Mouse (Mus musculus) limb, embryonic 11.5 days (tissue): ENCODE data around the gene Ndufc2. TPM values are rescaled to one million over a fixed set of nuclear protein-coding genes. Genes with fewer than 3 reads are reported as not detected.

Source experiments
- ATAC-seq: fragments of 200-750 bp; cut with Nextera tagmentation; 2 replicates; pipeline ENCODE4 v1.8.0; 2017; ENCODE audit warnings: low read depth; ENCODE audit not compliant: insufficient number of reproducible peaks, low FRiP score, low TSS enrichment
- DNase-seq: peaks from one replicate; pipeline ENCODE4 v3.0.0-alpha.2; 2015; ENCODE audit warnings: low spot score
- H3K27ac ChIP-seq: fragments of 300-500 bp; sonication (generic); replicated peaks from 2 replicates; pipeline ENCODE4 v1.5.1; 2014; ENCODE audit warnings: low read depth, mild to moderate bottlenecking, low read length
- H3K27me3 ChIP-seq: fragments of 300-500 bp; sonication (generic); 2 replicates; pipeline ENCODE4 v1.6.1; 2014; ENCODE audit warnings: mild to moderate bottlenecking, low read length, mixed read lengths; ENCODE audit not compliant: control insufficient read depth, insufficient read depth
- H3K36me3 ChIP-seq: fragments of 300-500 bp; sonication (generic); 2 replicates; pipeline ENCODE4 v1.6.1; 2014; ENCODE audit warnings: mild to moderate bottlenecking, low read length, moderate library complexity, mixed read lengths; ENCODE audit not compliant: control insufficient read depth, insufficient read depth
- H3K4me1 ChIP-seq: fragments of 300-500 bp; sonication (generic); 2 replicates; pipeline ENCODE4 v1.6.1; 2014; ENCODE audit warnings: low read length, mixed read lengths; ENCODE audit not compliant: control insufficient read depth, insufficient read depth
- H3K4me2 ChIP-seq: fragments of 300-500 bp; sonication (generic); 2 replicates; pipeline ENCODE4 v1.6.1; 2014; ENCODE audit warnings: low read depth, mild to moderate bottlenecking, moderate library complexity; ENCODE audit not compliant: severe bottlenecking
- H3K4me3 ChIP-seq: fragments of 300-500 bp; sonication (generic); 2 replicates; pipeline ENCODE4 v1.5.1; 2014; ENCODE audit warnings: low read depth, low read length
- H3K9ac ChIP-seq: fragments of 300-500 bp; sonication (generic); 2 replicates; pipeline ENCODE4 v1.6.1; 2014; ENCODE audit warnings: mild to moderate bottlenecking, low read length
- H3K9me3 ChIP-seq: fragments of 300-500 bp; sonication (generic); 2 replicates; pipeline ENCODE4 v1.6.1; 2016; ENCODE audit warnings: low read length; ENCODE audit not compliant: control insufficient read depth
- WGBS: fragments of 180-500 bp; shearing (Covaris S2); extraction: QIAGEN DNeasy Blood & Tissue Kit; methylation state at CpG from one replicate; pipeline ENCODE4 v1.1.7; 2014; 5-methylcytosine and 5-hydroxymethylcytosine counted together
- polyA plus RNA-seq: library from polyadenylated mRNA; unstranded; fragments of >200 nt; fragmentation: Nextera tagmentation; extraction: Ambion mirVana; gene quantifications from 2 replicates; pipeline ENCODE4 v1.2.1, GENCODE M21; 2014

Gene Ndufc2
- polyA plus RNA-seq, 1 experiment from 2014 or later = 342 TPM

- no peak overlapping the region for H3K9ac ChIP-seq
- ATAC-seq (no peak), DNase-seq (no peak)
- H3K4me3 ChIP-seq = no peak overlapping the region
- no peak overlapping the region for H3K27ac ChIP-seq
- H3K4me1 ChIP-seq = no peaks in the 10 kb centered on the region
- no peaks in the 10 kb centered on the region for H3K9me3 ChIP-seq
- no peak overlapping the region for H3K4me2 ChIP-seq
- H3K27me3 ChIP-seq = no peaks in the 10 kb centered on the region
- WGBS = 93% methylated on average over 8 of the region's 8 CpGs
- peaks cover 35% of the 10 kb centered on the region for H3K36me3 ChIP-seq
These were observed 17.1 kb upstream of the Ndufc2 start for GRCm38 (mm10) chr7:97382661-97383060.

DNA sequence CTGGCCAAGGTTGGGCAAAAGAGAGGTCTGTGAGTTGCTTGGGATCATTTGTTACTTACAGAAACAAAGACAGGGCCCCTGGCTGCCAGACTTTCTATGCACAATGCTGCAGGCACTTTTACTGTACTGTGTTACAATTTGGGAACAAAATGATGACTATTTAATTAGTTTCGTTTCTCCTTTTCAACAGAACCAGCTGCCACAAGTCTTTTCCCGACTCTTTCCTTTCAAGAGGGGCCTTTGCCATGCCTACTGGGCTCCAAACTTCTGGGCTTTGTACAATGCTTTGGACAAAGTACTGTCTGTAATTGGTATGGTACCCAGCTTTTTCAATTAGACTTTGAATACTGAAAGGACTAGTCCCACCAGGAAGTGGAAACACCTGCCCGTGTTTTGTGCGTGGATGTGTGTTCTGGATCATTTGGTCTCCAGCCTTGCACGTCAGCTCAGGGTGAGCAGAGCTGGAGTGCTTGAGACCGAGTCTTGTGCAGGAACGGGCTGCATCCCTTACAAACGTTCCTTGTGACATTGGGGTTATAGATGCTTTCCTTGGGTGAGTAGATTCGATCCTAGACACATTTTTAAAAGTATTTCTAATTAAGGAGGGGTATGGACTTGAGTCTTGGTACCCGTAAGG is 16.2 kb upstream of the Ndufc2 start:
- 93% methylated on average over 10 of the region's 10 CpGs for WGBS
- peaks cover 32% of the 10 kb centered on the region for H3K36me3 ChIP-seq
- no peak overlapping the region for H3K9ac ChIP-seq
- no peaks in the 10 kb centered on the region for H3K27me3 ChIP-seq
- no peaks in the 10 kb centered on the region for H3K4me1 ChIP-seq
- no peaks in the 10 kb centered on the region for H3K9me3 ChIP-seq
- ATAC-seq (no peak), DNase-seq (no peak)
- no peak overlapping the region for H3K4me2 ChIP-seq
- H3K27ac ChIP-seq = no peak overlapping the region
- no peak overlapping the region for H3K4me3 ChIP-seq

DNA sequence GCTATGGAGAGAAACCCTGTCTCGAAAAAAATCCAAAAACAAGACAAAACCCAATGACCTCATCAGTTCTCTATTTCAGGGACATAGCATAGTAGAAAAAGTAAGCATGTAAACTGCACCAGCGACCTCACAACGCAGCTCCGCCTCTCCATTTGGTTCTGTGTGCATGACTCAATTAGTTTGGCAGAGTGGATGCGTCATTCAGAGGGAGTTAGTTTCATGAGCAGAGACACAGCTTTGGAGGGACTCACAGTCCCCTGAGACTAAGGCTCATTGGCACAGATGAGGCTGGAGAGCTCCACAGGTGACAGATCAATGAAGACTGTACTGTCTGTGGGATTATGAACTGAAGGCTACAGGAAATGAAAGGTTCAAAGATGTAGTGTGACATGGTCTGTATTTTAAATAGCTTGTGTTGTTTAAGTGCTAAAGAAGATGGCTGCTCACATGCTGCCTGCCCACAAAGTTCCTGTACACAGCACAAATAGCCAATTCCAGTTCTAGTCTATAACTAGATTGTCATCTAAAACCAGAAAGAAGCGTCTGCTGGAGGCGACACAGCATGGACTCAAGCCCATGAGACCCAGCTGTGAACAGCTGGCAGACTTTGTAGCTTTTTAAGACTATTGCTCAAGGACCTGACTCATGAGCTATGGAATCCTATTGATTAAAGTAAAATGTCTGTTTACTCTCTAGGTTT is 13.5 kb upstream of the Ndufc2 start:
- H3K27me3 ChIP-seq = no peaks in the 10 kb centered on the region
- no peaks in the 10 kb centered on the region for H3K9me3 ChIP-seq
- DNase-seq = no peak
- H3K4me2 ChIP-seq = no peak overlapping the region
- H3K4me1 ChIP-seq = no peaks in the 10 kb centered on the region
- H3K4me3 ChIP-seq = no peak overlapping the region
- H3K27ac ChIP-seq = no peak overlapping the region
- 91% methylated on average over 7 of the region's 7 CpGs for WGBS
- no peak for ATAC-seq
- no peak overlapping the region for H3K9ac ChIP-seq
- H3K36me3 ChIP-seq = peaks cover 25% of the 10 kb centered on the region

DNA sequence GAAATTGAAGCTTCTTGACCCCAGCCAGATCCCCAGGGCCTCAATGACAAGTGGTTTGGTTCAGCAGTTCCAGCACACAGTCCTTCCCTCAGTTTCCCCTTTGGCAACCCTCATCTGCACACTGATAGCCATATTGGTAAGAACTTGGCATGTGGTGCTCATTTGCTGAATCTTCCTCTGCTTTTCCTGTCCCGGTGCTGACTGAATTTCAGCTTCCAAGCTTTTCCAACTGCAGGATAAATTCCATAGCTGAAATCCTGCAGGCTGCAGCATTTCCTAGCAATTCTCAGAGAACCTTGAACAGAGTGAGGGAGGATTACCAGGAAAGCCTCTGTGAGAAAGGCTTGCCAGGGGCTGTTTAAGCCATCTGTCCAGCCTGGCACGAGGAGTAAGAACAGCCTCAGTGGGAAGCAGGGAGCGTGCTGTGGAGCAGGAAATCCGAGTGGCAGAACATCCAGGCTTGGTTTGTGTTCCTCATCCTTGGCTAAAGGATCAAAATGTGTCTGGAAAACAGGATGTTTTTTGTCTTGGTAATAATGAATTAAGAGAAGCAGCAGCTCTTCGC is 12.9 kb upstream of the Ndufc2 start:
- 91% methylated on average over 5 of the region's 5 CpGs for WGBS
- Histone ChIP-seq H3K9me3 (no peaks in the 10 kb centered on the region), H3K27ac (no peak overlapping the region), H3K4me2 (no peak overlapping the region), H3K27me3 (no peaks in the 10 kb centered on the region), H3K4me3 (no peak overlapping the region), H3K36me3 (peaks cover 24% of the 10 kb centered on the region), H3K9ac (no peak overlapping the region), H3K4me1 (no peaks in the 10 kb centered on the region)
- no peak for ATAC-seq
- DNase-seq = no peak

GRCm38 (mm10) chr7:97387561-97388147 is 12.1 kb upstream of the Ndufc2 start:
- H3K4me2 ChIP-seq = no peak overlapping the region
- peaks cover 20% of the 10 kb centered on the region for H3K36me3 ChIP-seq
- no peaks in the 10 kb centered on the region for H3K4me1 ChIP-seq
- H3K27me3 ChIP-seq = no peaks in the 10 kb centered on the region
- DNase-seq = no peak
- H3K4me3 ChIP-seq = no peak overlapping the region
- H3K27ac ChIP-seq = no peak overlapping the region
- WGBS = 92% methylated on average over 8 of the region's 8 CpGs
- no peak overlapping the region for H3K9ac ChIP-seq
- ATAC-seq = no peak
- H3K9me3 ChIP-seq = no peaks in the 10 kb centered on the region

GRCm38 (mm10) chr7:97388541-97388940 is 11.3 kb upstream of the Ndufc2 start:
- no peaks in the 10 kb centered on the region for H3K27me3 ChIP-seq
- no peak overlapping the region for H3K4me2 ChIP-seq
- no peak overlapping the region for H3K27ac ChIP-seq
- peaks cover 19% of the 10 kb centered on the region for H3K36me3 ChIP-seq
- WGBS = 94% methylated on average over 4 of the region's 4 CpGs
- no peaks in the 10 kb centered on the region for H3K9me3 ChIP-seq
- H3K4me3 ChIP-seq = no peak overlapping the region
- no peaks in the 10 kb centered on the region for H3K4me1 ChIP-seq
- ATAC-seq (no peak), DNase-seq (no peak)
- no peak overlapping the region for H3K9ac ChIP-seq

- no peak overlapping the region for H3K4me2 ChIP-seq
- no peak overlapping the region for H3K27ac ChIP-seq
- no peak overlapping the region for H3K4me3 ChIP-seq
- H3K9me3 ChIP-seq = no peaks in the 10 kb centered on the region
- no peaks in the 10 kb centered on the region for H3K27me3 ChIP-seq
- no peaks in the 10 kb centered on the region for H3K4me1 ChIP-seq
- peaks cover 10% of the 10 kb centered on the region; the same call in 1 of the 2 replicates for H3K36me3 ChIP-seq
- DNase-seq (no peak), ATAC-seq (no peak)
- H3K9ac ChIP-seq = no peak overlapping the region
- WGBS = 91% methylated on average over 13 of the region's 13 CpGs
These were observed 8.3 kb upstream of the Ndufc2 start for GRCm38 (mm10) chr7:97391293-97392078.

GRCm38 (mm10) chr7:97392079-97392445 is 7.7 kb upstream of the Ndufc2 start:
- H3K36me3 ChIP-seq = peaks cover 8% of the 10 kb centered on the region; the same call in 1 of the 2 replicates

More at GRCm38 (mm10) chr7:97392079-97392445, 7.7 kb upstream of the Ndufc2 start:
- no peaks in the 10 kb centered on the region for H3K4me1 ChIP-seq
- ATAC-seq (no peak), DNase-seq (no peak)
- 92% methylated on average over 6 of the region's 6 CpGs for WGBS
- no peak overlapping the region for H3K27ac ChIP-seq
- no peaks in the 10 kb centered on the region for H3K9me3 ChIP-seq
- H3K27me3 ChIP-seq = no peaks in the 10 kb centered on the region
- H3K4me3 ChIP-seq = no peak overlapping the region
- H3K4me2 ChIP-seq = no peak overlapping the region
- no peak overlapping the region for H3K9ac ChIP-seq
